Mouse (Mus musculus): ENCODE data around the gene Keap1.
"Not testable (repeated sequence)": the region's sequence is repeated elsewhere in the genome, so short reads cannot be mapped to it uniquely, and the experiment has no call there.

Keap1 gene

DNA sequence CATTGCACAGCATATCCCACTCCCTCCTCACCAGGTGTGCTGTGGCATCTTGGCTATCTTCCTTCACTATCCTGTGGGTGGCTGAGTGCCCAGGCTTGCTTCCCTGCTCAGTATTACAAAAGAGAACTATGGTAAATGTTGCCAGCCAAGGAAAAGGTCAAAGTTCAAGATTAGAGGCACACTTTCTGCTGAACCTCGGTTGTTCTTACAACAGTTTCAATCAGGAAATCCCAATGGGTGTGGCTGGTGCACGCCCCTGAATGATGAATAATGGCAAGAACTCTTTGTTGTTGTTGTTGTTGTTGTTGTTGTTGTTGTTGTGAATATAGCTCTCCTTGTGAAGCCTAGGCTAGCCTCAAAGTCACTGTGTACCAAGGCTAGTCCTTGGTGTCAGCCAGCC, 22.7 kb upstream of the Keap1 start:
- no peak for DNase-seq

DNA sequence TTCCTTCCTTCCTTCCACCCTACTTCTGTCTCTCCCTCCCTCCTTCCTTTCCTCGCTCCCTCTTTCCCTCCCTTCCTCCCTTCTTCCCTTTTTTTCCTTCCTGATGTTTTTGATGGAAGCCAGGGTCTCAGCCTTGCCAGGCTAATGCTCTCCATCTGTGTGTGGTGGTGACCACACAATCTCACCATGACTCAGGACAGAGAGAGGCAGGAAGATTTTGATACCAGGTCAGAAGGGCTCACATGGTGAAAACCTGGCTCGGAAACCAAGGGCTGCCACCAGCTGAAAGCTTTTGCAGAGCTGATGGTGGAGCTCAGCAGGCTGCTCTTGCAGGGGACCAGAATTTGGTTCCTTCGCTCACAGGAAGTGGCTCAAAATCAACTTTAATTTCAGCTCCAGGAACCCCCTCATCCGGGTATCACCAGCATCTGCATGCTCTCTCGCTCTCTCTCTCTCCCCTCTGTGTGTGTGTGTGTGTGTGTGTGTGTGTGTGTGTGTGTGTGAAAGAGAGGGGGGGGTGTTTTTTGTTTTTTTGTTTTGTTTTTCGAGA, 21.4 kb upstream of the Keap1 start:
- no peak for DNase-seq

DNA sequence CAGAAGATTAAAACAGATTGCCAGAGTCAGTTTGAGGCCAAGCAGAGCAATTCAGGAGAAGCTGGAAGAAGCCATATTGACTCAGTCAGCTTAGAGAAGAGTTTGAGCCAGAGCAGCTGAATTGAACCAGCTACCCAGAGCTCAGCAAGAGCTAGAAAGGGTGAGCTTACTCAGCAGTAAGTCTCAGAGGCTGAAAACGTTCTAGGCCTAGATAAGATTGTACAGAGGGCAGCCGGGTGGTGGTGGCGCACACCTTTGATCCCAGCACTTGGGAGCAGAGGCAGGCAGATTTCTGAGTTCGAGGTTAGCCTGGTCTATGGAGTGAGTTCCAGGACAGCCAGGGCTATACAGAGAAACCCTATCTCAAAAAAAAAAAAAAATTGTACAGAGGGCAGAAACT, 17.2 kb upstream of the Keap1 start:
- not testable (repeated sequence) for DNase-seq

GRCm38 (mm10) chr9:21254690-21255089, 15.5 kb upstream of the Keap1 start:
- DNase-seq = no peak

- no peak for DNase-seq
These were observed 12.1 kb upstream of the Keap1 start for GRCm38 (mm10) chr9:21251116-21251735.

GRCm38 (mm10) chr9:21250509-21250908, 11.3 kb upstream of the Keap1 start:
- DNase-seq = no peak

DNA sequence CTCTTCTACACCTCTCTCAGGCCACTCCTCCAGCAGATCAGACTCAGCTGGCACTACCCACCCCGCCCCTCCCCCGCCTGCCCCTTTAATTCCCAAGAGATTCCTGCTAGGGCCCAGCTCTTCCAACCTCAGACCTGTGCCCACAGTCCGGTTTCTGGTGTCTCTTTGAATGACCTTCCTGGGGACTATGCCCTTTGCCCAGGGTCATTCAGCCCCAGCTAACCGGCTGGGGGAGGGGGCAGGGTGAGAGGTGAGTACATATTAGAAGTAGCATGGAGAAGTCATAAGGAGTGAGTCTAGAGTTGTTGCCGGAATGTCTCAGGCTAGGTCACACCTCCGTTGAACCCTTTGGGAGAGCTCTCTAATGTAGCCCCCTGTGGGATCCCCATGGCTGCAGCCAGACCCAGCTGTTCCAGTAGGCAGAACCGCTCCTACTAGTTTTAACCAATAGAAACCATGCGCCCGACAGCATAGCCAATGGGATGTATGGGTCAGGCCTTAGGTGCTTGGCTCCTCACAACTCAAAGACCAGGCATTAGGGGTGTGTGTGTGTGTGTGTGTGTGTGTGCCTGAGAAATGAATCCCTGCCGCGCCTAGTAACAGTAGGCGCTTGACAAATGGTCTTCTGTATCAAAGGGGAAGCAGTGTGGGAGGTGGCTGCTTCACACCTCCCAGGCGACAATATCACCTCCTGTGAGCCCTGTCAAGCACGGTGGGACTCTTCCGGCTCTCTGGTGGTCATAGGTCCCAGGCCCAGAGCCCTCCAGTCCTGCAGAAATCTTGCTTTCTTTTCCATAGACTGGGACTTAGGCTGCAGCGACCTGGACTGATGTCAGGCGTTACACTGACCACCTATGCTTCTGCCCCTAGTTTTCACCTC, 10.7 kb upstream of the Keap1 start:
- no peak for DNase-seq

- DNase-seq = peak; percentile 55 to 69
These were observed 9.2 kb upstream of the Keap1 start, which contains the start of gene S1pr5 for GRCm38 (mm10) chr9:21248326-21248725. Gene S1pr5 (minus strand): TSS chr9:21248443.

DNA sequence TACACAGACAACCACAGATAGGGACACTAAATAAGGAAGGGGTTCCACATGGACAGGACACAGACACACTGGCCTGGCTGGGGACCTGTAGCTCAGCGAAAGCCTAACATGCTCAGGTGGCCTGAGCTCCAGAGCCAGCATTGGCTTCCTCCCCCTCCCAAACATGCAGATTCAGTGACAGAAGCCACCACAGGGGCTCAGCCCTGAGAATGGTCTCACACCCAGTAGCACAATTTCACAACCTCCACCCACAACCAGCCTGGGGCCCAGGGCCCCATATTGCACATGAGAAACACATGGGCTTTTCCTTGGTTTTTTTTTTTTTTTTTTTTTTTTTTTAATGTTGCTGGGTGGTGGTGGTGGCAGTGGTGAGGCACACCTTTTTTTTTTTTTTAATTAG, 7.2 kb upstream of the Keap1 start:
- DNase-seq = no peak

DNA sequence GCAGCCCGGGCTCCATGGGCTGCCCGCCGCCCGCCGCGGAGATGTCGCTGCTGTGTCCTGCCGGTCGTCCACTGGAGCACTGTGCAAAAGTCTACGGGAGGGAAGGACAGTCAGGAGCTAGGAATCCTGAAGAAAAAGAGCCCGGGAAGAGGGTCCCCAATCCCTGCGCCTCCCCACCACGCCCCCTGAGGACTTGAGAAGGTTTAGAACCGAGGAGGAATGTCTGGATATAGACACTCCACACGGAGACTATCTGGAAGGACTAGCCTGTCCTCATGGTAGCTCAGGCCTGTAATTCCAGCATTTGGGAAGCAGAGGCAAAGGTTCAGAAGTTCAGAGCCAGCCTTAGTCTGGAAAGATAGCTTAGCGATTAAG, 5.9 kb upstream of the Keap1 start:
- DNase-seq = no peak

DNA sequence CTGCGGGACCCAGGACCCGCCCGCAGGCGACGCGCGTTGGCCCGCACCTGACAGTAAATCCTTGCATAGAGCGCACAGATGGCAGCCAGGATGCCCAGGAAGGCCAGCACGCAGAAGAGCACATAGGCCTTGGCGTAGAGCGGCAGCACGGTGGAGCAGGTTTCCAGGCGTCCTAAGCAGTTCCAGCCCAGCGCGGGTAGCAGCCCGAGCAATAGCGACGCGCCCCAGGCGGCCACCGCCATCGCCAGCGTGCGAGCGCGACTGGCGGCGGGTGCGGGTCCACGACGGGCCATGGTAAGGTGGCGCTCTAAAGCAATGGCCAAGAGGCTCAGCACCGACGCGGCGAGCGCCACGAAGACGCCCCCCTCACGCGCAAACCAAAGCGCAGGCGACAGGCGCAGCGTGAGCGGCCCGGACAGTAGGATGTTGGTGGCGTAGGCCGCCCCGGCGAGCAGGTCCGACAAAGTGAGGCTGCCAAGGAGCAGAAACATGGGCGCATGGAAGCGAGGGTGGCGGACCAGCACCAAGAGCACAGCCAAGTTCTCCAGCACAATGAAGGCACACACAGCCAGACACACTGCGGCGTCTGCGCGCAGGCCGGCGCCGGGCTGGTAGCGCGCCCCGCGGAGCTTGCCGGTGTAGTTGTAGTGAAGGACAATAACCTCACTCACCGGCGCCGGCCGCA, 5.4 kb upstream of the Keap1 start:
- DNase-seq = peak; percentile 44 to 59

DNA sequence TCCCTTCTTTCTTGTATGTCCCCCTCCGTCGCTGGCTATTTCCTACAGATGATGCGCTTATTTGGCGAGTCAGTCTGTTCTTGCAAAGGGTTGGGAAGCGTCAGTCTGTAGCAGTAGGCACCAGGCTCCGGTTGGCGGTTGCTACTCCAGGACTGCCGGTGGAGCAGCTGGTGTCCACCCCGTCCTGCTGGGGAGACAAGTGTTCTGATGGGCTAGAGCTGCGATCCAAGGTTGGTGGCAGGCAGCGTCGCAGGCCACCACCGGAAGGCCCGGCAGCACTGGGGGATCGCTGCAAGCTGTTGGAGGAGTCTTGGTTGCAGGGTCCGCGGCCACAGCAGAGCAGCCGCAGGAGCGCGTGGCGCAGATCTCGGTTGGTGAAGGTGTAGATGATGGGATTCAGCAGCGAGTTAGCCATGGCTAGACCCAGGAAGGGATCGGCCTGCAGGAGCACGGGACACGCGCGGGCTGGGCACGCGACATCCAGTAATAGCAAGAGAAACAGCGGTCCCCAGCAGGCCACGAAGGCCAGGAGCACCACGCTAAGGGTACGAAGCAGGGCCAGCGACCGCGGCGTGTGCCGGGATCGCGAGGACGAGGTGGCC, 4.8 kb upstream of the Keap1 start:
- DNase-seq = peak in 1 of 2 experiments; percentile 36

DNA sequence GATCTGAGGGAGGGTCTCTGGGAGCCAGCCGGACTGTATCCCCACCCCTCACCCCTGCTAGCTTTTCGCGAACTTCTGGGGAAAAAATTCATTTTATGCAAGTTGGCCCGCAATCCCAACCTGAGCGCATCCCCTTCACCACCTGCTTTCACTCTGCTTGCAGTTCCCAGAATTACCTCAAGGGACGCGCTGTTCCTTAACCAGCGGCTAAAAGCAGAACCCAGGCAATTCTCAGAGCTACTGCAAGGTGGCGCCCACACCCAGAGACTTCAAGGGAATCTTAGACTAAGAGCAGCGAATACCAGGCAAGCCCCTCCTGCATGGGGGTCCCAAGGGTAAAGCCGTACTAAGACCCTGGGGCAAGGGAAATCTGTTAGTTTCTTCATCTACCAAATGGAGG, 2.2 kb upstream of the Keap1 start:
- peak; percentile 90 to 92 for DNase-seq

DNA sequence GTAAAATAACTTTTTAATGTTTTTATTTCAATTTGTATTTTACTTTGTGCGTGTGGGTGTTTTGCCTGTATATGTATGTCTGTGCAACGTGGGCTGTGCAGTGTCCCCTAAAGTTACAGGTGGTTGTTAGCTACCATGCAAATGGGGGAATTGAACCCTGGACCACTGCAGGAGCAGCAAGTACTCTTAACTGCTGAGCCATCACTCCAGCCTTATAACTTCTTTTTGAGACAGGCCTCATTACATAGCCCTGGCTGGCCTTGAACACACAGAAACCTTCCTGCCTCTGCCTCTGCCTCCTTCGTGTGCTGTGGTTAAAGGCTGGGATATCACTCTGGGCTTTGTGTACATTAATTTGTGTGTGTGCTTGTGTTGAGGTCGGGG, 296 bp upstream of the Keap1 start:
- DNase-seq = no peak

DNA sequence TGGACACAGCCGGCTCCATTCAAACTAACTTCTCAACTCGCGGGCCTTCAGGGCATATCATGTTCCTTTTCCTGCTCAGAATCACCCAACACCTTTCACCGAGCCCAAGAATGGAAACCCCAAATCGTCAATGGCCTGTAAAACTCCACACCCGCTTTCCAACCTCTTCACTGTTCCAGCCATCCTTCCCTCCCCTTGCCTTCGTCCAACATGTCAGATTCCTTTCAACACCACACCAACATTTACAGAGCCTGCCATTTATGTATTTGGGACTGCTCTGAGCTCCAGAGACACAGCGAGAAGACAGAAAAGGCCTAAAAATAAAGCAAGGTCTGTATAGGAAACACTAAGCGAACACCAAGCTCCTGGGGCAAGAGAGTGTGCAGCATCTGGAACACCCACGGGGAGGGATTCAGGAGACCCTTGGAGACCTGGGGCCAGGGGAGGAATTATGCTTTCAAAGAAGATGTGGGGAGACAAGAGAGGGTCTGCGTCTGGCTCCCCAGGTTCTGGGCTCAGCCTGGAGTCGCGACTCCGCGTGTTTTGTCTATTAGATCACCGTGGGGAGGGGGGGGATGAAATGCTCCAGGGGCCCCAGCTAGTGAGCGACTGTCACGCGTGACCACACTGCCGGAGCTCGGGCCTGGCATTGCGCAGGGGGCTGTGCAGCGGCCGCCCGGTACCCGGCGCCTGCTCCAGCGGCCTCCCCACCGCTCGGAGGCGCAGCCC, 993 bp downstream of the Keap1 start:
- peak in 1 of 2 experiments; percentile 52 for DNase-seq

GRCm38 (mm10) chr9:21237368-21238003, 1.7 kb downstream of the Keap1 start:
- peak; percentile 43 to 60 for DNase-seq

DNA sequence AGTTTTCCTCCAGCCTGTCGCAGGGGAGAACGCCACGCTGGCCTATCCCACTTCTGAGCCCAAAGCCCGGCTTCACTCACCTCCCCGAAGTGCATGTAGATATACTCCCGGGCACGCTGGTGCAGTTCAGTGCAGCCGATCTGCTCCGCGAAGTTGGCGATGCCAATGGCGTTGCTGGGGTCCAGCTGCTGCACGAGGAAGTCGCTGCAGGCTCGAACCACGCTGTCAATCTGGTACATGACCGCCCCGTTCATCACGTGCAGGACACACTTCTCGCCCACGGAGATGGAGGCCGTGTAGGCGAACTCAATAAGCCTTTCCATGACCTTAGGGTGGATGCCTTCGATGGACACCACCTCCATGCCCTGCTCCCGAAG, 2.2 kb downstream of the Keap1 start:
- DNase-seq = peak in 1 of 2 experiments; percentile 38

GRCm38 (mm10) chr9:21235341-21235740, 3.8 kb downstream of the Keap1 start:
- DNase-seq = no peak

GRCm38 (mm10) chr9:21233805-21234204, 5.4 kb downstream of the Keap1 start:
- DNase-seq = no peak

DNA sequence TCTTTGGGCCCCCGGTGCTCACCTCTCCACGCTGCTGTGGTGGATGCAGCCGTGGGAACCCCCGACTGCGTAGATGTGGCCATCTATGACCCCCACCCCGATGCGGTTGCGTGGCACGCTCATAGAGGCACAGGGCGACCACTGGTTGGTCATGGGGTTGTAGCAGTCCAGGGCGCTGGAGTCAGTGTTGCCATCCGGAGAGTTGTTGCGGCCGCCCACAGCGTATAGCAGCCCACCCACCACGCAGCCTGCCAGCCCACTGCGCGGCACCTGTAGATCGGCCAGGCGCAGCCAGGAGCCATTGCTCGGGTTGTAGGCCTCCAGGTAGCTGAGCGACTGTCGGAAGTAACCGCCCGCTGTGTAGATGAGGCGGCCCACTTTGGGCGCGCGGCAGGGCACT, 5.8 kb downstream of the Keap1 start:
- DNase-seq = no peak

DNA sequence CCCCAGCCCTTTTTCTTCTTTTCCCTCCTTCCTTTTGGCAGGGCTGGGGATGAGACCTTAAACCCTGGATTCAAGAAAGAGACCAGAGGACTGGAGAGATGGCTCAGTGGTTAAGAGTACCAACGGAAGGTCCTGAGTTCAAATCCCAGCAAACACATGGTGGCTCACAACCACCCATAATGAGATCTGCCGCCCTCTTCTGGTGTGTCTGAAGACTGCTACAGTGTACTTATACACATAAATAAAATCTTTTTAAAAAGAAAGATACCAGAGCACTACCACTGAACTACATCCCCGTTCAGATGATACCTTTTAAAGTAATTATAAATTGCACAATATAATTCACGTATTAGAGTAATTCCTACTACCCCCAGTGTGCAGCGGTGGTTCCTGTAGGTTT, 6.3 kb downstream of the Keap1 start:
- DNase-seq = no peak

DNA sequence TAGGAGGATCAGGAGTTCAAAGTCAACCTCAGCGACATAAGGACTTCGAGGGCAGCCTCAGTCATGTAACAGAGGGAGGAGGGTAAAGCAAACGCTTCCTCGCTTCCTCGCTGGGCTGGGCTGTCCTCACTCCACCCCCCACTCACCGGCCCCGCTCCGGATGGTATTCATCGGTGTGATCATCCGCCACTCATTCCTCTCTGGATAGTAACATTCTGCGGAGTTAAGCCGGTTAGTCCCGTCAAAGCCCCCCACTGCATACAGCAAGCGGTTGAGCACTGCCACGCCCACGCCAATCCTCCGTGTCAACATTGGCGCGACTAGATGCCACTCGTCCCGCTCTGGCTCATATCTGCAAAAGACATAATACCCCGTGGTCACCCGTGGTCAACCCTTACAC, 7.6 kb downstream of the Keap1 start:
- no peak for DNase-seq

All from kidney, postnatal 4 days (tissue).